Mouse (Mus musculus): ENCODE data around the gene Zfp462.

DNA sequence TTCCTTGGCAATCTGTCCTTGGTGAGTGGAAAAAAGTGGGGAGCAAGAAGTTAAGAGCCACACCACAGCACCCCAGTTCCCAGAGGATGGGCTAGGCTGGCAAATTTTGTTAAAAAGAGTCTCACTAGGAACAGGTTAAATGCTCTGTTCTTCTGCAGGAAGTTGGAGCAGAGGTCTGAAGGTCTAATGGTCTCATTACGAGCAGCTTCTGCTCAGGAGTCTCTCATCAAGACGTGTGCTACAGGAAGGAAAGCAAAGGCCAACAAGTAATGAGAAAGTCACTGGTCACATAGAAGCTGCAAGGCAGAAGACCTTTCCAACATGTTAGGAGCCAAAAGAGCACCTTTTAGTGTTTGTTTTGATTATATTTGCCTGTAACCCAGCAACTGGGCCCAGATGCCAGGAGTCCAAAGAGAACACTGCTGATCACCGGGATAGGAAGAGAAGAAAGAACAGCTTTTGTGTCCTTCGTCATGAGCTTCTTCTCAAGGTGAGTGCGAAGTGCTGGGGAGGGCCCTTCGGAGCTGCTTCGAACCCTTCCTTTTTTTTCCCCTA lies 39.4 kb upstream of the Zfp462 start:
- TF ChIP-seq CTCF (IDR thresholded peaks at IDR 0.05; ENCODE audit: low read depth, low read length) (no peak), GATA1 (IDR thresholded peaks at IDR 0.05; ENCODE audit: borderline replicate concordance, low read length) (no peak), POLR2AphosphoS5 (IDR thresholded peaks at IDR 0.05; ENCODE audit: insufficient replicate concordance, low read depth, low read length) (no peak)

Measured in G1E (cell line).